Mouse (Mus musculus) CH12.LX (cell line): ENCODE measurements at regions not wholly inside any gene's neighbourhood (a gene's known extent, or its start where the extent isn't known, plus 50 kb on each side); places are given as distances from the start of the nearest gene placed in this dataset.

Experiments used
- DNase-seq: peaks from one replicate; pipeline ENCODE4 v3.0.0-alpha.2; 2013; ENCODE audit errors: extremely low read depth
- H3K27ac ChIP-seq: 2 replicates; pipeline ENCODE4 v1.5.1; 2012; ENCODE audit warnings: low read depth, mild to moderate bottlenecking, control low read depth, moderate library complexity; ENCODE audit not compliant: insufficient read depth
- H3K27me3 ChIP-seq: replicated peaks from 2 replicates; pipeline ENCODE3; 2012; ENCODE audit warnings: inconsistent platforms
- H3K36me3 ChIP-seq, 2 experiments: replicated peaks in 1 of 2; 2 replicates each; pipeline versions ENCODE3 to v1.6.1; 2012; ENCODE audit warnings: inconsistent platforms in 1 of 2, low read length in 1 of 2, mild to moderate bottlenecking in 1 of 2, mixed read lengths in 1 of 2, moderate library complexity in 1 of 2; ENCODE audit not compliant: control insufficient read depth in 1 of 2, insufficient read depth in 1 of 2
- H3K4me1 ChIP-seq, 2 experiments: 2 replicates each; pipeline ENCODE4 v1.6.1; 2012; ENCODE audit warnings: inconsistent platforms in 1 of 2, moderate library complexity in 1 of 2; ENCODE audit not compliant: insufficient read depth in 2 of 2, control insufficient read depth in 1 of 2
- H3K4me2 ChIP-seq: 2 replicates; pipeline ENCODE4 v1.6.1; 2012; ENCODE audit warnings: low read depth, mild to moderate bottlenecking, control low read depth; ENCODE audit not compliant: poor library complexity, insufficient read depth, severe bottlenecking
- H3K4me3 ChIP-seq, 3 experiments: fragments of 150-350 bp in 1 of 3; sonication (generic) in 1 of 3; replicated peaks in 1 of 3; 2 replicates each; pipeline versions ENCODE3 to v1.5.1; 2011 to 2012; ENCODE audit warnings: low read depth in 2 of 3, low read length in 2 of 3, mild to moderate bottlenecking in 2 of 3, moderate library complexity in 2 of 3, control low read depth in 1 of 3, improper control_type of control experiment in 1 of 3, inconsistent platforms in 1 of 3, mixed read lengths in 1 of 3; ENCODE audit not compliant: poor library complexity in 1 of 3
- H3K79me2 ChIP-seq: replicated peaks from 2 replicates; pipeline ENCODE4 v1.6.1; 2012; ENCODE audit warnings: mild to moderate bottlenecking, moderate library complexity; ENCODE audit not compliant: control insufficient read depth, poor library complexity, insufficient read depth, severe bottlenecking; ENCODE audit errors: extremely low read depth
- H3K9ac ChIP-seq: 2 replicates; pipeline ENCODE4 v1.6.1; 2012; ENCODE audit warnings: low read depth, mild to moderate bottlenecking, control low read depth, moderate library complexity; ENCODE audit not compliant: insufficient read depth
- H3K9me3 ChIP-seq: replicated peaks from 2 replicates; pipeline ENCODE3; 2012; ENCODE audit warnings: low read length, inconsistent platforms, mixed read lengths
- BHLHE40 ChIP-seq: IDR thresholded peaks from 2 replicates; pipeline ENCODE4 v1.6.1; 2011; ENCODE audit warnings: mild to moderate bottlenecking, low read depth, low read length, improper control_type of control experiment
- CHD1 ChIP-seq: IDR thresholded peaks from 2 replicates; pipeline ENCODE4 v1.6.1; 2012; ENCODE audit warnings: low read depth, low read length, improper control_type of control experiment, inconsistent platforms
- E2F4 ChIP-seq: IDR thresholded peaks from 2 replicates; pipeline ENCODE4 v1.6.1; 2011; ENCODE audit warnings: low read depth, low read length, improper control_type of control experiment; ENCODE audit not compliant: insufficient replicate concordance
- EP300 ChIP-seq: IDR thresholded peaks from 2 replicates; pipeline ENCODE4 v1.6.1; 2011; ENCODE audit warnings: low read length, improper control_type of control experiment
- ETS1 ChIP-seq: conservative IDR thresholded peaks from 2 replicates; pipeline ENCODE4 v1.6.1; 2012; ENCODE audit warnings: low read depth, mild to moderate bottlenecking, inconsistent platforms, low read length, improper control_type of control experiment, moderate library complexity
- JUN ChIP-seq: IDR thresholded peaks from 2 replicates; pipeline ENCODE4 v1.6.1; 2011; ENCODE audit warnings: low read depth, mild to moderate bottlenecking, low read length, improper control_type of control experiment, moderate library complexity; ENCODE audit not compliant: insufficient read depth
- JUND ChIP-seq: conservative IDR thresholded peaks from 2 replicates; pipeline ENCODE4 v1.6.1; 2011; ENCODE audit warnings: low read depth, low read length, improper control_type of control experiment
- KAT2A ChIP-seq: IDR thresholded peaks from 2 replicates; pipeline ENCODE4 v1.6.1; 2012; ENCODE audit warnings: low read length, improper control_type of control experiment, inconsistent platforms; ENCODE audit not compliant: insufficient replicate concordance
- MAX ChIP-seq: IDR thresholded peaks from 2 replicates; pipeline ENCODE4 v1.6.1; 2011; ENCODE audit warnings: low read length, improper control_type of control experiment
- MEF2A ChIP-seq: IDR thresholded peaks from 2 replicates; pipeline ENCODE4 v1.6.1; 2014; ENCODE audit warnings: low read depth, mild to moderate bottlenecking, inconsistent platforms, low read length, improper control_type of control experiment, borderline replicate concordance
- MXI1 ChIP-seq: IDR thresholded peaks from 2 replicates; pipeline ENCODE4 v1.6.1; 2011; ENCODE audit warnings: mild to moderate bottlenecking, low read depth, low read length, improper control_type of control experiment
- MYC ChIP-seq: IDR thresholded peaks from 2 replicates; pipeline ENCODE4 v1.6.1; 2011; ENCODE audit warnings: low read depth, mild to moderate bottlenecking, improper control_type of control experiment, low read length
- NELFE ChIP-seq: IDR thresholded peaks from 2 replicates; pipeline ENCODE4 v1.6.1; 2011; ENCODE audit warnings: low read depth, low read length, improper control_type of control experiment
- NRF1 ChIP-seq: IDR thresholded peaks from 2 replicates; pipeline ENCODE4 v1.6.1; 2014; ENCODE audit warnings: low read depth, mild to moderate bottlenecking, inconsistent platforms, low read length, improper control_type of control experiment, moderate library complexity
- PAX5 ChIP-seq: IDR thresholded peaks from 2 replicates; pipeline ENCODE4 v1.6.1; 2012; ENCODE audit warnings: low read length, inconsistent platforms, mixed read lengths
- POLR2A ChIP-seq: IDR thresholded peaks from 2 replicates; pipeline ENCODE4 v1.6.1; 2011; ENCODE audit warnings: low read depth, mild to moderate bottlenecking, improper control_type of control experiment, low read length
- SIN3A ChIP-seq: IDR thresholded peaks from 2 replicates; pipeline ENCODE4 v1.6.1; 2012; ENCODE audit warnings: low read length, improper control_type of control experiment, inconsistent platforms
- SMC3 ChIP-seq: IDR thresholded peaks from 2 replicates; pipeline ENCODE4 v1.6.1; 2011; ENCODE audit warnings: low read depth, low read length, improper control_type of control experiment
- TBP ChIP-seq: conservative IDR thresholded peaks from 2 replicates; pipeline ENCODE4 v1.6.1; 2011; ENCODE audit warnings: low read depth, low read length, improper control_type of control experiment
- TCF12 ChIP-seq: IDR thresholded peaks from 2 replicates; pipeline ENCODE4 v1.6.1; 2014; ENCODE audit warnings: low read depth, mild to moderate bottlenecking, inconsistent platforms, low read length, improper control_type of control experiment
- UBTF ChIP-seq: IDR thresholded peaks from 2 replicates; pipeline ENCODE4 v1.6.1; 2012; ENCODE audit warnings: low read depth, mild to moderate bottlenecking, inconsistent platforms, low read length, improper control_type of control experiment, moderate library complexity
- USF2 ChIP-seq: conservative IDR thresholded peaks from 2 replicates; pipeline ENCODE4 v1.6.1; 2011; ENCODE audit warnings: low read depth, low read length, improper control_type of control experiment
- ZC3H11A ChIP-seq: IDR thresholded peaks from 2 replicates; pipeline ENCODE4 v1.6.1; 2012; ENCODE audit warnings: low read depth, mild to moderate bottlenecking, inconsistent platforms, low read length, improper control_type of control experiment
- ZKSCAN1 ChIP-seq: IDR thresholded peaks from 2 replicates; pipeline ENCODE4 v1.6.1; 2012; ENCODE audit warnings: low read depth, inconsistent platforms, low read length, improper control_type of control experiment, borderline replicate concordance
- ZMIZ1 ChIP-seq: IDR thresholded peaks from 2 replicates; pipeline ENCODE4 v1.6.1; 2012; ENCODE audit warnings: low read depth, mild to moderate bottlenecking, inconsistent platforms, low read length, improper control_type of control experiment
- dilution Hi-C: fragments of 300-500 bp; cut with MboI; formaldehyde crosslinking; loops from 2 replicates; pipeline ENCODE4 v1.14.3; 2020; ENCODE audit warnings: low sequenced_read_pairs; ENCODE audit not compliant: extremely low pct_unique_long_range_greater_than_20kb, extremely low pct_ligation_motif_present
- in situ Hi-C: fragments of 300-500 bp; cut with MboI; formaldehyde crosslinking; loops from 3 replicates; pipeline ENCODE4 v1.14.3; 2019; ENCODE audit warnings: low sequenced_read_pairs, low pct_ligation_motif_present, low pct_unique_long_range_greater_than_20kb, mixed read lengths

GRCm38 (mm10) chr14:114808621-114809020, 283.4 kb upstream of the Gpc5 start:
- Histone ChIP-seq H3K9me3 (peaks cover 5% of the 10 kb centered on the region), H3K9ac (no peak overlapping the region), H3K4me3 (no peak overlapping the region), H3K79me2 (no peaks in the 10 kb centered on the region), H3K4me1 (no peaks in the 10 kb centered on the region), H3K27me3 (no peaks in the 10 kb centered on the region), H3K36me3 (no peaks in the 10 kb centered on the region), H3K27ac (no peak overlapping the region), H3K4me2 (no peak overlapping the region)
- in situ Hi-C loops (no loop called here), dilution Hi-C loops (no loop called here)
- no peak for DNase-seq
- TF ChIP-seq TBP (no peak), MEF2A (no peak), ETS1 (no peak), MYC (no peak), UBTF (no peak), NRF1 (no peak), NELFE (no peak), SMC3 (no peak), JUN (no peak), ZMIZ1 (no peak), USF2 (no peak), MAX (no peak), CHD1 (no peak), ZKSCAN1 (no peak), BHLHE40 (no peak), PAX5 (no peak), POLR2A (no peak)

- H3K4me3 ChIP-seq: no peak overlapping the region
- peaks cover 10% of the 10 kb centered on the region for H3K9me3 ChIP-seq
- in situ Hi-C loops (no loop called here), dilution Hi-C loops (no loop called here)
- no peaks in the 10 kb centered on the region for H3K27me3 ChIP-seq
- no peak overlapping the region for H3K4me2 ChIP-seq
- H3K79me2 ChIP-seq: no peaks in the 10 kb centered on the region
- no peak for DNase-seq
- no peaks in the 10 kb centered on the region for H3K4me1 ChIP-seq
- TF ChIP-seq POLR2A: no peak
- TF ChIP-seq USF2: no peak
- no peak for TF ChIP-seq E2F4
- no peak for TF ChIP-seq JUN
- no peak for TF ChIP-seq TBP
- no peak for TF ChIP-seq ZKSCAN1
- TF ChIP-seq KAT2A: no peak
- no peak for TF ChIP-seq TCF12
- TF ChIP-seq MAX: no peak
- TF ChIP-seq SIN3A: no peak
- no peak for TF ChIP-seq EP300
- no peak for TF ChIP-seq JUND
- TF ChIP-seq ZC3H11A: no peak
- TF ChIP-seq MXI1: no peak
- no peak for TF ChIP-seq UBTF
- TF ChIP-seq ETS1: no peak
- H3K9ac ChIP-seq: no peak overlapping the region
- H3K27ac ChIP-seq: no peak overlapping the region
- H3K36me3 ChIP-seq: no peaks in the 10 kb centered on the region
Observed at GRCm38 (mm10) chr14:114820677-114821076, 271.3 kb upstream of the Gpc5 start.
